Mouse (Mus musculus): ENCODE measurements around the gene St8sia1.
"Not testable (repeated sequence)": the region's sequence is repeated elsewhere in the genome, so short reads cannot be mapped to it uniquely, and the experiment has no call there.

- not testable (repeated sequence) for TF ChIP-seq CTCF (IDR thresholded peaks at IDR 0.05; ENCODE audit: control insufficient read depth, insufficient read depth, insufficient replicate concordance, low read depth, low read length); POLR2A (IDR thresholded peaks at IDR 0.05; ENCODE audit: control insufficient read depth, low read depth, low read length)
Observed at GRCm38 (mm10) chr6:142985561-142986238, 21.4 kb upstream of the St8sia1 start.
